Mouse (Mus musculus) midbrain, embryonic 11.5 days (tissue): ENCODE measurements around the gene Babam1. TPM values are rescaled to one million over a fixed set of nuclear protein-coding genes. Genes with fewer than 3 reads are reported as not detected.

ENCODE experiments used
- polyA plus RNA-seq: library from polyadenylated mRNA; unstranded; fragments of >200 nt; fragmentation: Nextera tagmentation; extraction: Ambion mirVana; gene quantifications from 2 replicates; pipeline ENCODE4 v1.2.1, GENCODE M21; 2014

Babam1 gene
- polyA plus RNA-seq, 1 experiment from 2014 or later: 99.2 TPM

Other genes starting within 250 kb of the Babam1 start
- 14.1 and 14.9 TPM in 2 replicates for gene Myo9b, start 124.1 kb upstream of the Babam1 start, polyA plus RNA-seq
- gene Haus8, start 123.9 kb upstream of the Babam1 start, polyA plus RNA-seq: 54.9 and 58.0 TPM in 2 replicates
- 70.9 and 71.7 TPM in 2 replicates for gene Use1, start 30.0 kb upstream of the Babam1 start, polyA plus RNA-seq
- 2.9 and 3.3 TPM in 2 replicates for gene Ocel1, start 25.6 kb upstream of the Babam1 start, polyA plus RNA-seq
- gene Nr2f6, start 14.9 kb upstream of the Babam1 start, polyA plus RNA-seq: 62.6 and 73.0 TPM in 2 replicates
- gene Ushbp1, start 1.1 kb upstream of the Babam1 start, polyA plus RNA-seq: 2.4 and 3.3 TPM in 2 replicates
- gene Ankle1, start 9.1 kb downstream of the Babam1 start, polyA plus RNA-seq: 14.9 and 16.3 TPM in 2 replicates
- gene Abhd8, start 66.8 kb downstream of the Babam1 start, polyA plus RNA-seq: 36.4 and 42.2 TPM in 2 replicates
- 249 and 251 TPM in 2 replicates for gene Mrpl34, start 68.1 kb downstream of the Babam1 start, polyA plus RNA-seq
- 128 and 129 TPM in 2 replicates for gene Dda1, start 72.3 kb downstream of the Babam1 start, polyA plus RNA-seq
- gene Ano8, start 89.1 kb downstream of the Babam1 start, polyA plus RNA-seq: 4.0 and 4.7 TPM in 2 replicates
- gene Gtpbp3, start 91.2 kb downstream of the Babam1 start, polyA plus RNA-seq: 4.0 and 4.6 TPM in 2 replicates
- gene Plvap, start 114.9 kb downstream of the Babam1 start, polyA plus RNA-seq: 33.7 and 34.1 TPM in 2 replicates
- 0.40 and 0.72 TPM in 2 replicates for gene Ccdc194, start 128.8 kb downstream of the Babam1 start, polyA plus RNA-seq
- 5.0 and 6.1 TPM in 2 replicates for gene Bst2, start 140.6 kb downstream of the Babam1 start, polyA plus RNA-seq
- 50.7 and 51.0 TPM in 2 replicates for gene Mvb12a, start 146.1 kb downstream of the Babam1 start, polyA plus RNA-seq
- 0.12 and 0.14 TPM in 2 replicates for gene Tmem221, start 162.0 kb downstream of the Babam1 start, polyA plus RNA-seq
- not detected in 2 replicates for gene Nxnl1, start 169.7 kb downstream of the Babam1 start, polyA plus RNA-seq
- 8.6 and 12.4 TPM in 2 replicates for gene Slc27a1, start 172.0 kb downstream of the Babam1 start, polyA plus RNA-seq
- 224 and 234 TPM in 2 replicates for gene Pgls, start 195.3 kb downstream of the Babam1 start, polyA plus RNA-seq
- 3.2 and 3.6 TPM in 2 replicates for gene Fam129c, start 200.8 kb downstream of the Babam1 start, polyA plus RNA-seq
- gene Colgalt1, start 214.1 kb downstream of the Babam1 start, polyA plus RNA-seq: 39.5 and 42.8 TPM in 2 replicates